Mouse (Mus musculus): ENCODE results near the gene Fut1.

The Fut1 gene

GRCm38 (mm10) chr7:45667761-45668160 lies 50.7 kb downstream of the Fut1 start:
- peak in 1 of 2 experiments; percentile 33 for DNase-seq (ENCODE audit: low spot score in 2 of 2)

GRCm38 (mm10) chr7:45668921-45669320 lies 51.8 kb downstream of the Fut1 start:
- DNase-seq (ENCODE audit: low spot score in 2 of 2), result no peak

Measured in right cerebral cortex, adult 2 months (tissue).